Mouse (Mus musculus) MEL (cell line): ENCODE measurements around the gene Slc25a23.

Source experiments
- CHD2 ChIP-seq: IDR thresholded peaks from 2 replicates; pipeline ENCODE4 v1.6.1; 2011; ENCODE audit warnings: low read length, improper control_type of control experiment
- CTCF ChIP-seq, 3 experiments: IDR thresholded peaks in 2 of 3; conservative IDR thresholded peaks in 1 of 3; 2 replicates each; pipeline ENCODE4 v1.5.1; 2011 to 2012; ENCODE audit warnings: low read length in 3 of 3, low read depth in 2 of 3, mild to moderate bottlenecking in 2 of 3, improper control_type of control experiment in 1 of 3, inconsistent platforms in 1 of 3, mixed read lengths in 1 of 3, moderate library complexity in 1 of 3; ENCODE audit not compliant: control insufficient read depth in 1 of 3, insufficient read depth in 1 of 3, poor library complexity in 1 of 3, severe bottlenecking in 1 of 3
- HCFC1 ChIP-seq: IDR thresholded peaks from 2 replicates; pipeline ENCODE4 v1.6.1; 2012; ENCODE audit warnings: low read depth, mild to moderate bottlenecking, inconsistent platforms, low read length, improper control_type of control experiment, moderate library complexity
- JUND ChIP-seq: IDR thresholded peaks from 2 replicates; pipeline ENCODE4 v1.6.1; 2011; ENCODE audit warnings: low read depth, mild to moderate bottlenecking, improper control_type of control experiment, low read length
- MAFK ChIP-seq: IDR thresholded peaks from 2 replicates; pipeline ENCODE4 v1.6.1; 2011; ENCODE audit warnings: low read depth, mild to moderate bottlenecking, low read length, improper control_type of control experiment, borderline replicate concordance
- MAX ChIP-seq: IDR thresholded peaks from 2 replicates; pipeline ENCODE4 v1.6.1; 2011; ENCODE audit warnings: low read length, improper control_type of control experiment
- NRF1 ChIP-seq: IDR thresholded peaks from 2 replicates; pipeline ENCODE4 v1.6.1; 2014; ENCODE audit warnings: low read depth, mild to moderate bottlenecking, inconsistent platforms, low read length, improper control_type of control experiment, moderate library complexity; ENCODE audit not compliant: poor library complexity, insufficient read depth, severe bottlenecking
- POLR2A ChIP-seq, 2 experiments: IDR thresholded peaks; 2 replicates each; pipeline ENCODE4 v1.6.1; 2011 to 2012; ENCODE audit warnings: low read length in 2 of 2, mild to moderate bottlenecking in 2 of 2, control low read depth in 1 of 2, improper control_type of control experiment in 1 of 2, low read depth in 1 of 2, moderate library complexity in 1 of 2; ENCODE audit not compliant: control insufficient read depth in 1 of 2, insufficient read depth in 1 of 2, poor library complexity in 1 of 2
- TAL1 ChIP-seq: IDR thresholded peaks from 2 replicates; pipeline ENCODE4 v1.6.1; 2012; ENCODE audit warnings: mild to moderate bottlenecking, inconsistent platforms, low read length, moderate library complexity, mixed read lengths
- TCF12 ChIP-seq: IDR thresholded peaks from 2 replicates; pipeline ENCODE4 v1.6.1; 2014; ENCODE audit warnings: low read depth, mild to moderate bottlenecking, inconsistent platforms, low read length, improper control_type of control experiment, moderate library complexity
- USF2 ChIP-seq, 2 experiments: IDR thresholded peaks; 2 replicates each; pipeline ENCODE4 v1.6.1; 2011 to 2012; ENCODE audit warnings: improper control_type of control experiment in 2 of 2, low read length in 2 of 2, borderline replicate concordance in 1 of 2, inconsistent platforms in 1 of 2, low read depth in 1 of 2, mild to moderate bottlenecking in 1 of 2; ENCODE audit not compliant: insufficient read depth in 1 of 2
- ZC3H11A ChIP-seq: IDR thresholded peaks from 2 replicates; pipeline ENCODE4 v1.6.1; 2012; ENCODE audit warnings: low read depth, mild to moderate bottlenecking, inconsistent platforms, low read length, improper control_type of control experiment
- ZMIZ1 ChIP-seq: IDR thresholded peaks from 2 replicates; pipeline ENCODE4 v1.6.1; 2012; ENCODE audit warnings: low read depth, mild to moderate bottlenecking, inconsistent platforms, low read length, improper control_type of control experiment, moderate library complexity
- ZNF384 ChIP-seq: IDR thresholded peaks from 2 replicates; pipeline ENCODE4 v1.6.1; 2012; ENCODE audit warnings: low read depth, mild to moderate bottlenecking, inconsistent platforms, low read length, improper control_type of control experiment

GRCm38 (mm10) chr17:57062548-57062947, 2.9 kb upstream of the Slc25a23 start:
- TF ChIP-seq TCF12 (no peak), TAL1 (no peak), ZC3H11A (no peak), POLR2A (IDR thresholded peaks at IDR 0.05; ENCODE audit: control insufficient read depth in 1 of 2, insufficient read depth in 1 of 2, low read depth in 1 of 2, low read length in 2 of 2, poor library complexity in 1 of 2) (no peak), MAFK (no peak), CHD2 (no peak), MAX (no peak), ZNF384 (no peak), CTCF (IDR thresholded peaks at IDR 0.05 in 2 of 3, conservative IDR thresholded peaks at IDR 0.05 in 1 of 3; ENCODE audit: control insufficient read depth in 1 of 3, insufficient read depth in 1 of 3, low read depth in 2 of 3, low read length in 3 of 3, poor library complexity in 1 of 3, severe bottlenecking in 1 of 3) (no peak), NRF1 (no peak), ZMIZ1 (no peak), JUND (no peak), USF2 (IDR thresholded peaks at IDR 0.05; ENCODE audit: borderline replicate concordance in 1 of 2, insufficient read depth in 1 of 2, low read depth in 1 of 2, low read length in 2 of 2) (no peak), HCFC1 (no peak)
